Mouse (Mus musculus): ENCODE measurements around the gene 2810459M11Rik.

DNA sequence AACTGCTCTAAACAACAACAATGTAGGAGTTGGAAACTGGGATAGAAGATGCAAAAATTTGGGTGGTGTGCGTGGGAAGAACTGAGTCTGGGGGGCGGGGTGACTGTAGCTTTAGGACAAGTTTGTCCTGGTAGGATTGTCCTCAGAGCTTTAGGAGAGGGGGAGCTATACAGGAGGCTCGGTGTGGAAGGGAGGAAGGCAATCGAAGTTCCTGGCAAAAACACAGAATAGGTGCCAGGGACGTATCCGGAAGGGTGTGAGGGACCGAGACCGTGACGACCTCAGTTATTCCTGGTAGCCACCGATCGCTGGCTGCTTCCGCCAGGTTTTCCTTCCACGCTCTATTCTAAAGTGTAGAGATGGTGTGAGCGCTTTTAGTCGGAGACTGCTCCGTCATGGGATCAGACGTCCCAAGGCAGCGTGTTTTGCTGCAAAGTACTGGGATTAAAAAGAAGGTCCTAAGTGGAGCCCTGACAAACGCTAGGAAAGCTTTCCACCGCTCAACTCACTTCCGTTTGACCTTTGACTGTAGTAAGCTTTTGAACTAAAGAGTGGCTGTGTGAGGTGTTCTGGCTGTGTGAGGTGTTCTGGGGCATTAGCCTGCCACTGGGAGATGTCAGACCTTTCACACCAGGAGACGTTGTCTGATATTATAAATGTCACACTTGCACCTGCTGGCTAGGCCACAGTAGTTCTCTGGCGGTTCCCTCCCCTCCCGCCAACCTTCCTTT lies 1.3 kb downstream of the 2810459M11Rik start:
- TF ChIP-seq CTCF (IDR thresholded peaks at IDR 0.05; ENCODE audit: low read depth) (no peak), EP300 (IDR thresholded peaks at IDR 0.05; ENCODE audit: low read depth) (no peak)
